Mouse (Mus musculus) urinary bladder, adult 2 months (tissue): ENCODE data around the gene Lemd2. TPM values are rescaled to one million over a fixed set of nuclear protein-coding genes. Genes with fewer than 3 reads are reported as not detected.

Source experiments
- DNase-seq: peaks from one replicate; pipeline ENCODE4 v3.0.0; 2022; ENCODE audit warnings: low spot score
- polyA plus RNA-seq: library from polyadenylated mRNA; depleted of rRNA; stranded (reverse); fragments of >200 nt; gene quantifications from 2 replicates; pipeline ENCODE4 v1.2.3, GENCODE M21; 2012

Gene Lemd2
- polyA plus RNA-seq, 1 experiment: 65.6 TPM

DNA sequence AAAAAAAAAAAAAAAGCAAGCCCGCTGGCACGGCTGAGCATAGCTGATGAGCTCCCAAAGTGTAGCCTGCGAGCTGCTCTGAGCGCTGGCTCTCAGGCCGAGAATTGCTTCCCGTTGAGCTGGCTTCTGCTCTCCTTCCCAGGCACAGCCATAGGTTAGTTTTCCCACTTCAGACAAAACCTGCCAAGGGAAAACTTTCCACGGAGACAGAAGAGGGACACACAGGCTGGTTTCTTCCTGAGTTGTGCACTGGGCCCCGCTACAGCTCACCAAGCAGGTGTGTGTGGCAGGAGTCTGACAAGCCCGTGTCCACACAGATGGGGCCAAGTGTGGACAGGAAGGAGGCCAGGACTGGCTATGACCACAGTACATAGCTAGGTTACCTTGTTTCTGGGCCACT, 15.4 kb downstream of the Lemd2 start:
- DNase-seq: no peak

DNA sequence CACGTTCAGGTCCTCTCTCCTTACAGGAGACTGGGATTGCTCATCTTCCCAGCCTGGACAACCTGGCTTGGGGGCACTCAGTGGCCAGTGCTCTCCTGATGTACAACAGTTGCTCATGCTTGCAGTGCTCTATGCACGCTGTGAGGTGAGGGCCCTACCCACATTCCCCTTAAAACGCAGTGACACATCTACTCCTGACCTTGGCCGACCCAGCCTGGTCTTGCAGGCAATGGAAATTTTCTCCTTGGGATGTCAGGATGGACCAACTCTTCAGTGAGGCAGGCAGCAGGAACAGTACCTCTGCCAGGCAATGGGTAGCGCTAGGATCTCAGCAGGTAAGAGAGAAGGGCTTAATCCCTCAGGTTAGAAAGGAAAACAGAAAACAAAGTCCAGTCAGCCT, 17.2 kb downstream of the Lemd2 start:
- DNase-seq: no peak

GRCm38 (mm10) chr17:27186068-27186467, 18.2 kb downstream of the Lemd2 start:
- no peak for DNase-seq

- no peak for DNase-seq
Observed at GRCm38 (mm10) chr17:27183667-27184292, 20.5 kb downstream of the Lemd2 start.

GRCm38 (mm10) chr17:27182401-27182800, 21.9 kb downstream of the Lemd2 start:
- no peak for DNase-seq

DNA sequence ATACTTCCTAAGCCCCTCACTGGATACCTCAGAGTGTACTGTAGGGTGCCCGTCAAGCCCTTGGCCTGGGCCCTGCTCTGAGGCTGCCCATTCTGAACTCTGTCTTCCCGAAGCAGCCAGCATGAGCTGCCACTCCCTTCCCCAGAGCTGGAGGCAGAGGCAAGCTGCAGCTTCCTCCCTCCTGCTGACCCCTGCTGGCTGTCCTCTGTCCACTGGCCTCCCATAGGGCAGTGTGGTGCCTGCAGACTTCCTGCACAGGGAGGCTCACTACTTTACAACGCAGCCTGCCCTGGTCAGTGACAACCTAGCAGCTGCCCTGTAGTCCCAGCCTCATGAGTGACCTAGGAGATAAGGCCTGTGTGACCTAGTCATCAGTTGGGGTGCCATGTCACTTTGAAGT, 22.6 kb downstream of the Lemd2 start:
- DNase-seq: no peak

DNA sequence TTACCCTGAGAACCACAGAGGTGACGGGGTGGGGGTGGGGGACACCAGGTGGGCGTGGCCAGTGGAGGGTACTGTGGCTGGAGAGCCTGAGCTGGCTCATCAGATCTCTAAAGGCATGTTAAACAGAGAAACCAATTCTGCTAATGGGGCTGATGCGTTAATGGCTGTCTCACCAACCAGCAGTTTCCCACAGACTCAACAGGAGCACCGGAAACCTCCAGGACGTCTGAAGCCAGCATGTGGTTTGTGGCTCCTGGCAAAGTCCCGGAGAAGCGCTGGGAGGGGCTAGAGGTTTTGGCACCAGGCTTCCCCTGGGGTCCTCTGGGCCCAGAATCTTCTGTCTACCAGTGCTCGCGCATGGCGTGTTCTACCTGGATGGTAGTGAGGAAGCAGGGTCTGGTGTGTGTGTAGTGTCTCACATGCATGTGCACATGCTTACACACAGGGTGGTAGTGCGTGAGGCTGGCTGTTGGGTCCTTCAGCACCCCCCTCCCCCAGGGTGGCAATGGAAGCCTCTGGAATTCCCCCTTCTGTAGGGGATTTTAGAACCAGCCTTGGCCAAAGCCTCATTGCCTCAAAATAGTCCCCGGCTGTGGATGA, 24.5 kb downstream of the Lemd2 start:
- DNase-seq: no peak

DNA sequence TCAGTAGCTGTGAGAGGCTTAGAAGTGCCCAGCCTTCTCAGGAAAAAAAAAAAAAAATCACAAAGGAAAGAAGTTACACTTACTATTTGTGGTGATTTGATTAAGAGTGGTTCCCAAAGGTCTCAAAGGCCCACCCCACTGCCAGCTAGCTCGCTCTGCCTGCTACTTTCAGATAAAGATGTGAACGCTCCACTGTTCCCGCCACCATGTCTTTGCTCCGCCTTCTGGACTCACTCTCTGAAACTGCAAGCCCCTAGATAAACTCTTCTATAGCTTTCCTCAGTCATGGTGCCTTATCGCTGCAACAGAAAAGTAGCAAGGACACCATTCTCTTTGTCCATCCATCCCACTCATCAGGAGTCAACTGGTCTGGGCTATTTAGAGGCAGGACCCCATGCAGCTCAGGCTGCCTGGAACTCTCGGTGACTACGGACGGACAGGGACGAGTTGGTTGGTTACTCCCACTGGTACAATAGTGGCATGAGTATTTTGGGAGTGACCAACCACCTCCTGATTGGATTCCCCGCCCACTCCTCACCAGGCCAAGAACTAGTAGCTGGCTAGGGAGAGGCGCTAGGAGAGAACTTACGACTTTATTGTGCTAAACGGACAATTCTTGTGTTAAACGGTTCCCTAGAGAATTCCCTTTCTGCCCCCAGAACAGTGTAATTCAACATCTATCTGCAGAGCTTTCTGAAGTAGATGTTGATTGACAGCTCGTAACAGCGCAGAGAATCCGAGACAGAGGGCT, 25.7 kb downstream of the Lemd2 start:
- DNase-seq: no peak

DNA sequence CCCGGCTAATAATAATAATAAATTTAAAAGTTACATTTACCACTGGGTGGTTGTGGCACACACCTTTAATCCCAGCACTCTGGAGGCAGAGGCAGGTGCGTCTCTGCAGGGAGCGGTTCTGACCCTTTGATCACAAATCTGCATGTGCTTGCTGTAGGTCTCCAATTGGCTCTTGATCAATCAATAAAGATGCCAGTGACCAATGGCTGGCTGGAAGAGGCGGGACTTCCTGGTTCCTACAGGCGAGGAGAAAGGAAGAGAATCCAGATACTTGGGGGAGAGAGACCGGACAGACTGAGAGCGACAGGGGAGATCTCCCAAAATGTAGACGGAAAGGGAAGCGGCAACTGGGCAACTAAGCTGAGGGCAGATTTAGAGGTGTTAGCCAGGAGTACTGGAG, 26.2 kb downstream of the Lemd2 start:
- DNase-seq: no peak

DNA sequence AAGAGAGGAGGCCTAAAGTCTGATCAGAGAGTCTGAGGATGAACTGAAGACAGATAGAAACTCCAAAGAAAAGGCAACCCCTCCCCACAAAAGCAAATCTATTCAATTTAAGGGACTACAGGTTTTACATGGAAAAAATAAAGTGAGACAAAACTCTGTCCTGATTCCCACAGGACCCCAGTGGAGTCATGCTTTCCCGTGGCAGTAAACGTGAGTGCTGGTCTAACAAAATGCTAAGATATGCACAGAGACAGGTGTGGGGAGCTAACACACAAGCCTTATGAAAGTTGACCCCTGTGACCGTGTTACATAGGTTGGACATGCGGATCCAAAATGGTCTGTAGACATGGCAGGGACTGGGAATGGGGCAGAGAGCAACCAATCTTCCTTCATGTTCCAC, 27.5 kb downstream of the Lemd2 start:
- no peak for DNase-seq

DNA sequence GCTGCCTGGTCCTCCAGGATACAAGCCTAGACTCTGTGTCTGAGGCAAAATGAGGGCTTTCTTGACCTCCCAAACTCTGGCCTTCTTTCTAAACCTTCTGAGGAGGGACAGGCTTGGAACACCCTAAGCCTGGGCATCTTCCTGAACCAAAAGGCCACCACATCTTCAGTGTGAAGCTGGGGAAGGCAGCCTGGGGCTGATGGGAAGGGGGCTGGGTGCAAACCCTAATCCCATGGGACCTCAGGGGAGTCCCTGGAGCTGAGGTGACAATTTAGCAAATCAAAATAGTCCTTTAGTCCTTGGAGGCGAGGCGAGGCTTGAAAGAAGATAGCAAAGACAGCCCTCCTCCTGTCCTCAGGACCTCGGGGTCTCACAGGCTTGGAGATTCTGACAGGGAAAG, 28.0 kb downstream of the Lemd2 start:
- no peak for DNase-seq

DNA sequence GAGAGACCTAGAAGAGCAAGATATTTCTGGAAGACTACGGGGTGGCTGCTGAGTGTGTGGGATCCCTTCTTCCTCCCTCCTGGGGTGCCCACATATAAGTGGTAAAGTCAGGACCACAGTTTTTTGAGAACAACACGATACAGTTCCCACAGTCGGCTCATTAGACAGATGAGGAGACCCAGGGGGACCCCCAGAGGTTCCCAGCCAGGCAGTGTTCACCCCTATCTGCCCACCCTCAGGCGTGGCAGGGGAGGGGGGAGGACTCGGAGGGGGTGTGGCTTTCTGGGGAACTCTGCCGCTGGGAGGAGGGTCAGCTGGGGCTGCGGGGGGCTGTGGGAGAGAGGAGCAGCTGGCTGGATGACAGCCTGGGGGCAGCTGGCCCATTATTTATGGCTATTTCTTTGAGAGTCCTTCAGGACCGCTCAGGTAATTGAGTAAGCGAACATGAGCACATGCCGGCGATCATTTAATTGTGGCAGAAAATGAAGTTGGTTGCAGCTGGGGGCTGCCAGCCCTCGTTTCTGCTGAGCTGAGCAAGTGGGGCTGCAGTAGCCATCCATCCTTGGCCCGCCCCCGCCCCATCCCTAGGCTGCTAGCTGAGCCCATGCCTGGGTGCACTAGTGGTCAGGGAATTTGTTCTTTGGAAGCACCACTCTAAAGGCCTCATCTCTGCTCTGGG, 28.9 kb downstream of the Lemd2 start:
- DNase-seq: no peak

DNA sequence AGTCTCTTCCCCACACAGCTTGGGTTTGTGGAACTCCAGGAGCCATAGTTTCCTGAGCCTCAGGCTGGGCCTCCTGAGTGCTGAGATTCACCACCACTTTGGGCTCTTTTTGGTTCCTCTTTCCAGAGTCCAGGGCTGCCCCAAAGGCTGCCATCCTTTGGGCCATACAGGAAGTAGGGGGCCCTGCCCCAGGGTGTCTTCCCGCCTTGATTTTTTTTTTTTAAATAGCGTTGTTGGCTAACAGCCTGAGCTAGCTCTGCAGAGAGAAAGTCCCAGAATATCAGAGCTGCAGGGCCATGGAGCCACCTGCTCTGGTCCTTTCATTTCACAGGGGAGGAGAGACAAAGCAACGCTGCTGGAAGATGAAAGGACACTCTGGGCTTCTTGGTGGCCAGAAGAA, 30.6 kb downstream of the Lemd2 start:
- no peak for DNase-seq

DNA sequence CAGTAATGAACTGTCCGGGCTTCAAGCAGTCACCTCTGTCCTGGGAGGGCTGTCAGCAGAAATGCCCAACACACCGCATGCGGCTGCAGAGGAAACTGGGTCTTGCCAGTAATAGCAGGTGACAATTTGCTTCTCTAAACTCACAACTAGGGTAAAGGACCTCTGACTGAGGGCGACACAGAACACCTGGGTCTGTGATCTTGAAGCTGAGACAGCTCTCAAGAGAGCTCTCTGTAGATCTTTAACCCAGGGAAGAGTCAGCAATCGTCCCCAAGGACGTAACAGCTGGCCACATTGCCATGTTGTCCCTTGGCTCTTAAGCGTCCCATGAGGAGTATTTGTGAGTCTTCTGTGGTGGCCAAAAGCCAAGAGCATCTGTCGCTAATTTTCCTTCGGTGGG, 31.8 kb downstream of the Lemd2 start:
- DNase-seq: no peak

DNA sequence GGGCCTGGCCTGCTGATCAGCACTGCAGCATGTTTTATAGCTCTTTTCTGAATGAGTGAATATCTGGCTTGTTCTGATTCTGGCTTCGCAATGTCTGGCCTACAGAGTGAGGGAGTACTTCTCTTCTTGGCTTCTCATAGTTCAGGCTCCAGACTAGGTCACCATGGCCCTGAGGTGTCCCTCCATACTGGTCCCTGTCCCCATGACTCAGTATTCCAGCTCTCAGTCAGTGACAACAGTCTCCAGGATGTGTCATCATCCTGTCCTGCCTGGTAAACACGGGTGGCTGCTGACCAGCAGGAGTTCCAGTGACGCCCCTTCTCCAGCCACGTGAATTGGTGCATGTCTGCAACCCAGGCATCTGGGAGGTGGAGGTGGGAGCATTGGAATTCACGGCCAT, 33.1 kb downstream of the Lemd2 start:
- DNase-seq: no peak

- DNase-seq: no peak
Observed at GRCm38 (mm10) chr17:27169952-27170695, 34.1 kb downstream of the Lemd2 start.

DNA sequence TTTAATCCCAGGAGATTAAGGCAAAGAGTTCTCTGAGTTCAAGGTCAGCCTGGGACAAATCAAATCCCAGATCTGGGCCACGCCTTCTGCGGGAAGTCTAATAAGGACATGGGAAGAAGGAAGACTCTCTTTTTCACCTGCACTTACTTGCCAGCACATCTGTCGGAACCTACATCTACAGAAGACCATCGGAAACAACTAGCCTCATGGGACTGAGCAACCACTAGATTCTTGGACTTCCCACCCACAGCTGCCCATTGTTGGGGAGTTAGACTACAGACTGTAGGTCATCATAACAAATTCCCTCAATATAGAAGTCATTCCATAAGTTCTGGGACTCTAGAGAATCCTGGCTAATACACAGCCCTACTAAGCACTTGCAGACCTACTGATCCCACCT, 35.7 kb downstream of the Lemd2 start:
- no peak for DNase-seq

- DNase-seq: no peak
Observed at GRCm38 (mm10) chr17:27167545-27167944, 36.7 kb downstream of the Lemd2 start, which contains the start of gene Ip6k3. Gene Ip6k3, minus strand, starts transcription at chr17:27167795.

DNA sequence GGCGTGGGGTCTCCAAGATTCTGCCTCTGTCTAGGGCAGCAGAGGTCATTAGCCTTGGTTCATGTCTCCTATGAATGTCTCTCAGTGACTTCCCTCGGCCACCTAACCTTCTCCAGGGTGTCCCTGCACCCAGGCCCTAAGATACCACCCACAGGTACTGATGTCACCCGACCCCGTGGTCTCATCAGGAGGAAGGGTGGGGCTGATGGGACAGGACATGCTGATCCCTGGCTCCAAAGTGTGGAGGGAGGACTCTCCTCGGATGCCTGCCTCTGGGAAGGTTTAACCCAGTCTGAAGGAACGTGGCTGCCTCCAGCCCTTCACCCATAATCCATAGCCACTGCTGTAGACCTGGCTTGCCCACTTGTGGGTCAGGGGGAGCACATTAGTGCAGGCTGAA, 37.4 kb downstream of the Lemd2 start:
- DNase-seq: no peak

DNA sequence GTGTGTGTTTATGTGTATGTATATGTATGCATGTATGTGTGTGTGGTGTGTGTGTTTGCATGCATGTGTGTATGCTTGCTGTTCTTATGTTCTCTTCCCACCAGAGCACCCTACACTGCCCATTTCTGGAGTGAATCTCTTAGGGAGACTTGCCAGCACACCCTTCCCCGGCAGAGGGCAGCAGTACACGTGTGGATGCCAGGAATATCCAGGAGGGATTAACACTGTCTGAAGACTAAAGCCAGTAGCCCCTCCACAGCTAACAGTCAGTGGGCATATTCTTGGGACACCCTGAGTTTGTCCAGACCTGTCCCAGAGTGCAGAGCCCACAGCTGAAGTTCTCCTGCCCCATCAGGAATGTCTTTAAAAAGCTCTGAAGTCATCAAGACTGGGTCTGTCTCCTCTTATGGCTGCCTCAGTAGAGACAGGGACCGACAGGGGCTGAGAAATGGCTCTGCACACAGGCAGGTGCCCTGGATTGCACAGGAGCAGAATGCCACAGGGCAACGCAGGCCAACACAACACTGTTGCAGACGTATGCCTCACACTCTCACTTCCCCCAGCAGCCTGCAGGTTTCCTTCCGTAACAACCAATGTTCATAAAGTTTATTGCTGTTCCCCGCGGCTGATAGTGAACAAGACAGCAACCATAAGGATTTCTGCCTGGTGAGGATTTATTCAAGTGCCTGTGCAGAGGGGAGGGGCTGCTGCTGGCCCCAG, 39.1 kb downstream of the Lemd2 start:
- DNase-seq: no peak

- no peak for DNase-seq
Observed at GRCm38 (mm10) chr17:27160905-27161304, 43.4 kb downstream of the Lemd2 start.
